ENCODE assay signal across 11 mouse cellular contexts in the genomic region with DNA sequence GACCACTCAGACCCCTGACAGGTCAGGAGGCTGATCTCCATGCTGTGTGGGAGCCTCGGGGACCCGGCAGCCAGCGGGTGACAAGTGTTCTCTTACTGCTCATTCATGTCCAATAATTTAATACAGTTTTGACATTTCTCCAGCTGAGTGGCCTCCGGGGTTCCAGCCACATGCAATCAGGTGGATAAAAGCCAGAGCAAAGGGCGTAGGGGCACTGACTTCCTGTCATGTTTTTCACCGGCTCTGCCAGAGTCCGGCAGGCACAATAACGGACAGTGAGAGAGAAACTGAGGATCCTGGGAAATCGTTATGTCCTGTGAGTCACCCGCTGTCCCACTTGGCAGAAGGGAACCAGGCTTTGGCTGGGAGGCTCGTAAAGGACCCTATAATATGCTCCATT.
"Had no signal": no experiment of that assay in that cellular context is flagged by ENCODE, and none has a peak within 500 bp of the region (broad histone marks: within the 10 kb centered on the region; RNA-seq: fewer than 3 reads in every experiment).

No protein-coding gene starts in this region.

- H3K27ac ChIP-seq: left cerebral cortex, adult 2 months; liver, embryonic 13.5 days; midbrain, embryonic 15.5 days; neural tube, embryonic 13.5 days had no signal

- H3K4me1 ChIP-seq: liver, embryonic 13.5 days had no signal

- DNase-seq: layer of hippocampus, postnatal 36 days; liver, embryonic 13.5 days; lung, adult 2 months; lung, postnatal 14 days; lung, postnatal 4 days; thymus, adult 18-20 months; thymus, postnatal 36 days had no signal

- H3K4me3 ChIP-seq: left cerebral cortex, adult 2 months; liver, embryonic 13.5 days; midbrain, embryonic 15.5 days; myocyte; neural tube, embryonic 13.5 days had no signal

- H3K27me3 ChIP-seq: liver, embryonic 13.5 days; midbrain, embryonic 15.5 days; neural tube, embryonic 13.5 days had no signal

- H3K36me3 ChIP-seq: liver, embryonic 13.5 days; midbrain, embryonic 15.5 days; neural tube, embryonic 13.5 days had no signal
